Mouse (Mus musculus) spleen, postnatal 10 days (tissue): ENCODE measurements around the gene Zmynd10.
A peak's percentile ranks its signal among the peaks of the same experiment; 100 is the strongest.

Experiments used
- DNase-seq, 2 experiments: peaks; one replicate each; pipeline ENCODE4 v3.0.0; 2021 to 2022; ENCODE audit warnings: low spot score in 2 of 2

Gene Zmynd10

GRCm38 (mm10) chr9:107547026-107547425 is at the start of gene Zmynd10:
Gene Zmynd10, plus strand, starts transcription at chr9:107547298.
- peak; percentile 68 to 92 for DNase-seq

DNA sequence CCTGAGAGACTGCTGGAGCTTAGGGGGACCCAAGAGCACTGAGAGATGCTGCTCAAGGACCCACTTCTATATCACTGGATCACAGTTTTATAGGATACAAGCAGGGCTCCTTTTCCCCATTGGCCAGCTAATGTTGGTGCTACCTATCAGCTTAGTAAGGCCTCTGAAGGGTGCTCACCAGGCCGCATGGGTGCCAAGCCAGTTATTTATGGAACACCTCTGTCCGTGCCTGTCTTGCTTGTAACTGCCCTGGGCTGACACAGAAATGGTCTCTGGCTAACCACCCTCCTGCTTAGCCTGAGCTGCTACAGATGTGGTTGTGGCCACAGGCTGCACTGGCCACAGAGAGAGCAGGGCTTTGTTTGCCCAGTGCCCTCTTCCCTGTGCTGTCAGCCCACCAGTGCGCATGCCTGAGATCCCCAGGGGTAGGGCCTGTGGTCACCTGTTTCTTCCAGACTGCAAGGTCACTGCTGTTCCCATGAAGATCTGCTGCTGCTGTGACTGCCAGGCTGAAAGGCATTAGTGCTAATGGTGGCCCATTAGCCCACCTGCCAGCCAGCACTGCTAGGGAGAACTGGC is 46.3 kb upstream of the Zmynd10 start:
- DNase-seq, result no peak

DNA sequence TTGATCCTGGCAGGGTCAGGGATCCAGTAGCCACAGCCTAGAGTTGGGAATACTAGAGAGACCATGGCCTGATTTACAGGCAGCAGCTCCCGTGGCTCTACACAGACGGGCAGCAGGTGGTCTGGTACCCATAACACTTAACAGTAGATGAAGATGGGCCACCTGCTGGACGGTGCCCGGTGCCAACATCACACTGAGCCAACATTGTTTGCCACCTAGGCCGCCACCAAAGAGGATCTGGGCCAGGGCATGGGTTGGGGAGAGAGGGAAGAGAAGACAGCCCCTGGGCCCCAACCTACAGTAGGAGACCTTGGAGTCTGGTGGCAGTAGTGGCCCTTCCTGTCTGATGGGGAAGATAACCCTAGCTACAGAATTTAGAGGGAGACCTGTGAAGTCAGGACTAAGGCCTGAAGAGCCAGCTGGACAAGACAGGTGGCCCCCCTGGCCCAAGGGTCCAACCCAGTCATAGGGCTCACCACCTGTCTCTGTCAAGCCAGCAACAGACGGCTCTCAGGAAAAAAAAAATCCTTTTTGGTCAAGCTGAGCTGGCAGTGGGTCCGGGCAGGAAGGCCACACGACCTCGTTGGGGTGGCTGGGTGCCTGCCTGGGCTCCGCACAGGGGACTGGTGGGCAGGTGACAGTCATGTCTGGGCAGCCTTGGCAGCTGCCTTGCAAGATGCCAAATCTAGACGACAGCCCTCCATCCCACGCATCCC is 44.8 kb upstream of the Zmynd10 start:
- no peak for DNase-seq

DNA sequence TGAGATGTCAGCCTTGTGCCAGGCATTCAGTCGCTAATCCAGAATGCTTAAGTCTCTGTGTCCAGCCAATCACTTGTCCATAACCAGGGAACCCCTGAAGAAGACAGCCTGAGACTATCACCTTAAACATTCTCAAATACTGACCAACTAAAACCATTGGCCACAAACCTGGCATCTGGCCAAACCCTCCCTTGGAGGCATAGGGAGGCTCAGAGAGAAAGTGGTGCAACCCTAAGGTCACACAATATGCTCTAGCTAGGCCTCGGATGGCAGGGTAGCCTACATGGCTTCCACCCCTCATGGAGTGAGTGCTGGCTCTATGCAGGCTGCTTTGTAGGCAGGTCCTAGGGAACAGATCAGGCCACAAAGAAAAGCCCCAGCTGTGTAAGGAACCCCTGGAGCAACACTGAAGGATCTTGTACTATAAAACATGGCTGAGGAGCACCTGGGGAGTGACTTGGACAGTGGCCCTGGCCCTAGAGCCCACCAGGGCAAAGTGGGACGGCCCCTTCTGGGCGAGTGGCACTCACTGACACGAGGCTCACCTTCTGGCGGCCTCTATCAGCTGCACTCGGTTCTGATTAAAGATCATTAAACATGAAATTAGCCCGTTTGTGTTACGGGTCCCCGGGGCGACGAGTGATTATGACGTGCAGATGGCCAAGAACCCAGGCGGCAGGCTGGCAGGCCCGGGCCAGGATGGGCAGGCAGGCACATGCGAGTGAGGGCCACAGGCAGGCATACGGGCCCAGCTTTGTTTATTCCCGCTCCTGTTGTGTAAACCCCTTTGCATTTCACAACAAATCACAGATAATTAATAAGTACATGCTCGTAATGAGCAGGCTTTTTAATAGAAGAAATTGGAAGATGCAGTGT is 42.2 kb upstream of the Zmynd10 start:
- DNase-seq, result no peak

DNA sequence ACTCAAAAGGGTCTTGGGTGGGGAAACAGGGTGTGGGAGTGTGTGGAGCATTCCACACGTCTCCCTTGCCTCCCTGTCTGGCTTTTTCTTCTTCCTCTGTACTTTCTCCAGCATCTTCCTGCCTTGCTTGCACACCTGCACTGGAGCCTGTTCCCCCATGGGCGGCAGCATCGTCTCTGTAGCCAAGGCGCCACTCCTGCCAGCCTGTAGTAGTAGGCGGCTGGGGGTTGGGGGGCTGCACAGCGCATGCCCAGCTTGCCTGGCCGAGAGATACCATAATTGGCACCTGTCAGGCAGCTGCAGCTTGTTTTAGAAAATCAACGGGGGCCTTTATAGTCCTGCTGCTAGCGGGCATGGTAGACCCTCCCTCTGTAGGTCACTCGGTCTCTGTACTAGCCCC is 38.8 kb upstream of the Zmynd10 start:
- DNase-seq, result no peak

- no peak for DNase-seq
Measured at GRCm38 (mm10) chr9:107510384-107511100, 36.6 kb upstream of the Zmynd10 start.

DNA sequence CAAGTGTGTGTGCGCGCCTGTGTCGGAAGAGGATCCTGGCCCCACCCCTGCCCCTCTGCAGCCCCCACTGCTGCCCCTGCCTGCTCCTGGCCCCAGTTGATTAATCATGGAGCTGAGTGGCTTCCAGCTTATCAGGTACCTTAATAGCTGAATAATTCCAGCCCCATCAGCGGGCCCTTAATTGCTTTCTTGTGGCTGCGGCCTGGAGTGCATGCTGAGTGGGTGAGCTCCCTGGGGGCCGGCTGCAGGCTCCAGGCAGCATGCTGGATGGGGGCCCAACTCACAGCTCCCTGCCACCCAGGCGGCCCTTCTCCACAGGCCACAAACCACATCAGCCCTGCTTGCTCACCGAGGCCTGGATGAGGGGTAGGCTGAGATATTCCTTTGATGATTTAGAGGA is 35.7 kb upstream of the Zmynd10 start:
- DNase-seq, result no peak

DNA sequence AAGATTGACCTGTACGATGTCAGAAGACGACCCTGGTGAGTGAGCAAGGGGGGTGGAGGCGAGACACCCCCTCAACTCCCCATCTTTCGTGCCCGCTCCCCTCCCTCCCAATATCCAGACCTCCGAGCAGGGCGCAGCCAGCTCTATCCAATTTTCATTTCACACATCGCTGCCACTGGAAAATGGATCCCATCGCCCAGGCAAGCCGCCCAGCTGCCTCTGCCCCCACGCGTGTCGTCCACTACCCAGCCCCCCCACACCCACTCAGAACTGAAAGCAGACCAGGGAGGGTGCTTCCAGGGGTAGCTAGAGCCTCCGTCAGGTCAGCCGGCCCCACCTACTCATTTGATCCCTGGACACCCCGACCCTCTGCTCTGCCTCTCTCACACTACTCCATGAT is 34.8 kb upstream of the Zmynd10 start:
- no peak for DNase-seq

- peak; percentile 81 to 88 for DNase-seq
Measured at GRCm38 (mm10) chr9:107514303-107514955, 32.7 kb upstream of the Zmynd10 start.

- DNase-seq, result no peak
Measured at GRCm38 (mm10) chr9:107520331-107520730, 26.8 kb upstream of the Zmynd10 start.

GRCm38 (mm10) chr9:107521190-107521589 is 25.9 kb upstream of the Zmynd10 start:
- DNase-seq, result no peak

GRCm38 (mm10) chr9:107521711-107522399 is 25.2 kb upstream of the Zmynd10 start:
- DNase-seq, result no peak

DNA sequence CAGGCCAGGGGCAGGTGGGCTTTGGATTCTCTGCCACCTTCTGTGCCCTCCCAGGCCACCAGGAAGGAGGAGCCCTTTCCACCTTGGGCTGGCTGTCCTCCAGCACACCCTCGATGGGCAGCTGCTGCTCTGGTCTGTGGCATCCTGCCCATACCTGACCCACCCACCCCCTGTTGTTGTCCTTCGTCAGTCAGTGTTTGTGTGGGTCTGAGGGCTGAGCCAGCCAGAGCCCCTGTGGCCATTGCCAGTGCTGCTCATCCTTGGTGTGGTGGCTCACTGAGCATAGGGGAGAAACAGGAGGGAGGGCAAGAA is 24.7 kb upstream of the Zmynd10 start:
- DNase-seq, result no peak

- peak; percentile 69 to 87 for DNase-seq
Measured at GRCm38 (mm10) chr9:107526198-107527026, 20.7 kb upstream of the Zmynd10 start.

- peak; percentile 78 to 89 for DNase-seq
Measured at GRCm38 (mm10) chr9:107533791-107534407, 13.2 kb upstream of the Zmynd10 start, which contains the start of gene Tmem115. Gene Tmem115, plus strand, starts transcription at chr9:107533945.

DNA sequence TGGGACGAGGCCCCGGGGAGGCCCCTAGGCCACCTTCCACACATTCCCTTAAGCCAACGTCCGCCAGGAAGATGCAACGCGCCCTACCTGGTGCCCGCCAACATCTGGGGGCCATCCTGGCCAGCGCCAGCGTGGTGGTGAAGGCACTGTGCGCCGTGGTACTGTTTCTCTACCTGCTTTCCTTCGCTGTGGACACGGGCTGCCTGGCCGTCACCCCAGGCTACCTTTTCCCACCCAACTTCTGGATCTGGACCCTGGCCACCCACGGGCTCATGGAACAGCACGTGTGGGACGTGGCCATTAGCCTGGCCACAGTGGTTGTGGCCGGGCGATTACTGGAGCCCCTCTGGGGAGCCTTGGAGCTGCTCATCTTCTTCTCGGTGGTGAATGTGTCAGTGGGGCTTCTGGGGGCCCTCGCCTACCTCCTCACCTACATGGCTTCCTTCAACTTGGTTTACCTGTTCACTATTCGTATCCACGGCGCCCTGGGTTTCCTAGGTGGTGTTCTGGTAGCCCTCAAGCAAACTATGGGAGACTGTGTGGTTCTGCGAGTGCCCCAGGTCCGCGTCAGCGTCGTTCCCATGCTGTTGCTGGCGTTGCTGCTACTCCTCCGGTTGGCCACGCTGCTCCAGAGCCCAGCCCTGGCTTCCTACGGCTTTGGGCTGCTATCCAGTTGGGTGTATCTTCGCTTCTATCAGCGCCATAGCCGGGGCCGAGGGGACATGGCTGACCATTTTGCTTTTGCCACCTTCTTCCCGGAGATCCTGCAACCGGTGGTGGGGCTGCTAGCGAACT is 12.5 kb upstream of the Zmynd10 start:
- DNase-seq, result peak; percentile 58 to 61

DNA sequence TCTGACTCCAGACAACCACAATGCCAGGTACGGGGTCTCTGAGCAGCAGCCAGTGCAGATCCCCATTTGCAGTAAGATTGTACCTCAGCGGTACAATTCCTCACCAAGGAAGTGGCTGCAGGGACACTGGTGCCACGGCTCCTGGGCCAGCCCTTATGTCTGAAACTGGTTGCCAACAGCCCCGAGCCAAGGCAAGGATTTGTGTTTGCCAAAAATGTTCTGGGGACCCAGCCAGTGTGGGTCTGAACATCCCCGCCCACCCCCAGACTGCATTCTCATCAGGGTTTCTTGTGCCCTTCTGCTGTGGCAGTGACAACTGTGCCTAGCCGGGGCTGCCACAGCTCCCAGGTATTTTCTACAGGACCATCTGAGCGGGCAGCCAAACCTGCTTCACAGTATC is 8.9 kb upstream of the Zmynd10 start:
- DNase-seq, result no peak

- no peak for DNase-seq
Measured at GRCm38 (mm10) chr9:107538711-107539110, 8.4 kb upstream of the Zmynd10 start.

DNA sequence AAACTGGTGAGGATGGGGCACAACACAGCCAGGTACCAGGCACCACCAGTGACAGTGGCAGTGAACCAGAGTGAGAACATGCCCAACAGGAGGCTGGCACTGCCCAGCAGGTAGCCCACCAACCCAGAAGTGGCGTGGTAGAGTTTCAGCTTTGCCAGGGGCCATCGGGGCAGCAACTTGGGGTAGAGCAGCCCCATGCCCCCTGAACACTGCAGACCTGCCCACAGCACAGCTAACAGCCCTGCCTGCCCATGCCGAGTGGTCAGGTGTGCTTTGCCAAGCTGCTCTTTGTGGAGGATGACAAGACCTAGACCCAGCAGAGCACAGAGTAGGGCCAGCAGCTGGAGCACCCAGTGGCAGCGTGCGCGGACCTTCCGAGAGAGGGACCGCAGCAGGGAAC is 7.2 kb upstream of the Zmynd10 start:
- DNase-seq, result no peak
